ENCODE assay signal across 8 mouse cellular contexts in the genomic region with DNA sequence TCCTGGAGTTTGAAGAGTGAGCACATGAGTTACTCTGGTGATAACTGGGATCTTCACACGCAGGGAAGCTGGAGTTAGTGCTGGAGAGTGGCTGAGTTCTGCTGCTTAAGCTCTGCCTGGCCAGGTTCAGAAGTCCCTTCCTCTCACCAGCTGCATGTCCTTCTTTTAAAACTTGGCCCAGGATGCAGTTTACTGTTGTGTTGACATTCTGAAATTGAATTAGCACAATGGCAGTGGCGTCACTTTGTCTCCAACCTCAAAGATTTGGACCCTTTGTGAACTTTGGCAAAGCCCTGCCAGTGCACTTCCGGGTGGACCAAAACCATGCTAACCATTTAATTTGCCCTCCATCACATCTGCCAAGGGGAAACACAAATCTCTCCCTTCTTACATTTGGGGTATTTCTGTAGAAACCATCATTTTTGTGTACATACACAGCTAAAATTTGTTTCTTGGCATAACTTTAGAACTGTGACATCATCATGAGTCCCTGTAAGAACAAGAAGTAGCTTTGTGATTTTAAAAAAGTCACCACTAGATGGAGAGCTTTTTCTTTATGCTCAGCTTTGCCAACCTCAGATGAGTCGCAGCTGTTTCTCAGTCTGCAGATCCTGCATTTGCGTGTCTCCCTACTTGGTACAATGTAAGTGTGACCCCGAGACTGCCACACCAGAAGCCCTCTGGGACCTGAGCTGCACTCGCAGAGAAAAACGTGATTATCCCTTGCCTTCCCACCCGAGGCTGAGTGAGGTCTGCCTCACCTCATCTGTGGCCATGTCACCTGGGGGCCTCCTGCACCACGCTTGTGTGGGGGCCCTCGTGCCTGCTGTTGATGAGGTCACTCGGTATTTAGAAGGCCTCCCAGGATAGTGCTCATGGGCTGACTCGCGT. TPM values are rescaled to one million over a fixed set of nuclear protein-coding genes. Genes with fewer than 3 reads are reported as not detected.
DNase-seq lines count a peak whose midpoint lies in the region; TF ChIP-seq lines count a peak whose summit lies in the region.

No protein-coding gene starts in this region.

- no peaks in the 10 kb centered on the region for H3K27me3 ChIP-seq in myocyte (ENCODE audit: control insufficient read depth, insufficient read depth, insufficient read length)

- TF ChIP-seq CTCF in lung, adult 2 months (IDR thresholded peaks at IDR 0.05; ENCODE audit: insufficient read depth, low read length): 0 out of 2 replicates have a peak, but pooled peaks have one; percentile 11

- H3K79me2 ChIP-seq in myocyte (ENCODE audit: control insufficient read depth, insufficient read depth): no peaks in the 10 kb centered on the region

- no peak overlapping the region for H3K4me3 ChIP-seq in lung, adult 2 months (replicated peaks; ENCODE audit: extremely low read depth, low read depth, low read length)
- H3K4me3 ChIP-seq in myocyte: no peak overlapping the region

- DNase-seq in lung, adult 2 months: no peak
- no peak for DNase-seq in lung, adult 18-20 months
- peak; percentile 51 for DNase-seq in ZHBTc4 (ENCODE audit: low read depth, low spot score)
- DNase-seq in heart, adult 9 months (ENCODE audit: low spot score in 2 of 2): peak; percentile 54 to 62
- peak; percentile 49 for DNase-seq in kidney, postnatal 10 days
- no peak for DNase-seq in cerebellum, adult 18-20 months
- no peak for DNase-seq in right cerebral cortex, postnatal 36 days (ENCODE audit: low spot score in 2 of 2)

- peaks cover 72% of the 10 kb centered on the region for H3K36me3 ChIP-seq in myocyte (ENCODE audit: control insufficient read depth, insufficient read depth)

- TF ChIP-seq POLR2A in lung, adult 2 months (IDR thresholded peaks at IDR 0.05; ENCODE audit: borderline replicate concordance, extremely low read depth, low read depth, low read length): 0 out of 2 replicates have a peak, but pooled peaks have one; percentile 9
- TF ChIP-seq POLR2A in myocyte (IDR thresholded peaks at IDR 0.05; ENCODE audit: insufficient read length, low read depth): peak; percentile 55

- H3K4me1 ChIP-seq in lung, adult 2 months (ENCODE audit: control insufficient read depth, insufficient read depth, low read length): peaks cover 6% of the 10 kb centered on the region

- no peak overlapping the region for H3ac ChIP-seq in myocyte (ENCODE audit: control insufficient read depth, insufficient read length)

- WGBS in lung, adult 2 months: 40% methylated on average over 14 of the region's 14 CpGs

- H3K4me2 ChIP-seq in myocyte (ENCODE audit: low read depth): peak overlapping the region; percentile 71

TF ChIP-seq in myocyte, 11 proteins besides CTCF, POLR2A, EP300 and RAD21:
- TF ChIP-seq MYOG (IDR thresholded peaks at IDR 0.05; ENCODE audit: control insufficient read depth in 1 of 3, insufficient read depth in 1 of 3, insufficient read length in 2 of 3, low read depth in 2 of 3) (peak; percentile 35 to 70 (median 64)), POLR2AphosphoS2 (IDR thresholded peaks at IDR 0.05; ENCODE audit: insufficient read length, low read depth) (peak; percentile 97), MAX (IDR thresholded peaks at IDR 0.05; ENCODE audit: low read depth) (no peak), MYOD1 (IDR thresholded peaks at IDR 0.05; ENCODE audit: control insufficient read depth in 1 of 3, insufficient read length in 2 of 3, low read depth in 2 of 3) (peak; percentile 49 to 79 (median 72))
TF ChIP-seq in myocyte: peak in this region for 3.

RNA-seq across cellular contexts. Expression of gene Prkar1a, which starts 21.1 kb away (rescaled TPM):
- 110 and 128 TPM in 2 replicates for polyA plus RNA-seq in lung, adult 2 months (2012; rRNA removed)
- 406 TPM for polyA plus RNA-seq in myocyte (2012; fragmentation: generic; extraction: Trizol)

RNA-seq across cellular contexts. Expression of gene Fam20a, which starts 51.8 kb away (rescaled TPM):
- 16.6 and 17.6 TPM in 2 replicates for polyA plus RNA-seq in lung, adult 2 months (2012; rRNA removed)
- 72.4 TPM for polyA plus RNA-seq in myocyte (2012; fragmentation: generic; extraction: Trizol)

RNA-seq across cellular contexts. Expression of gene Wipi1, which starts 58.5 kb away (rescaled TPM):
- 16.3 and 20.3 TPM in 2 replicates for polyA plus RNA-seq in lung, adult 2 months (2012; rRNA removed)
- polyA plus RNA-seq in myocyte (2012; fragmentation: generic; extraction: Trizol): 71.9 TPM

Comparison
In these comparisons a context has a peak if more than half of its experiments do, and no peak if none do; other contexts are left out.
1. DNase-seq: peak in ZHBTc4 (single experiment), heart, adult 9 months (2 of 2) and kidney, postnatal 10 days (single experiment); none in lung, adult 2 months (single experiment), lung, adult 18-20 months (0 of 2), cerebellum, adult 18-20 months (0 of 2) and right cerebral cortex, postnatal 36 days (0 of 2).